Mouse (Mus musculus) stomach, postnatal 0 days (tissue): ENCODE data around the gene Lmod2.

Experiments used
- CTCF ChIP-seq: IDR thresholded peaks from 2 replicates; pipeline ENCODE4 v1.5.1; 2016; ENCODE audit warnings: antibody characterized with exemption, low read depth, mild to moderate bottlenecking, moderate library complexity
- EP300 ChIP-seq: optimal IDR thresholded peaks from 2 replicates; pipeline ENCODE3; 2016; ENCODE audit warnings: antibody characterized with exemption

GRCm38 (mm10) chr6:24609531-24609930, 12.0 kb downstream of the Lmod2 start:
- TF ChIP-seq CTCF = no peak
- TF ChIP-seq EP300 = no peak
